8 mouse cellular contexts compared by ENCODE assay signal in genomic region chr12:72976718-72977117, GRCm38 (mm10). TPM values are rescaled to one million over a fixed set of nuclear protein-coding genes. Genes with fewer than 3 reads are reported as not detected.
DNase-seq lines count a peak whose midpoint lies in the region; ATAC-seq and TF ChIP-seq lines count a peak whose summit lies in the region.

No protein-coding gene starts in this region.

- H3K4me2 ChIP-seq in embryonic facial prominence, embryonic 14.5 days (ENCODE audit: low read depth, low read length) = peak overlapping the region; percentile 56
- peak overlapping the region; percentile 75 for H3K4me2 ChIP-seq in heart, embryonic 11.5 days
- H3K4me2 ChIP-seq in kidney, embryonic 15.5 days = peak overlapping the region; percentile 55
- H3K4me2 ChIP-seq in myocyte (ENCODE audit: low read depth) = peak overlapping the region; percentile 87

- H3K9me3 ChIP-seq in embryonic facial prominence, embryonic 14.5 days (ENCODE audit: control insufficient read depth, low read length) = no peaks in the 10 kb centered on the region
- no peaks in the 10 kb centered on the region for H3K9me3 ChIP-seq in heart, embryonic 11.5 days (replicated peaks; ENCODE audit: control insufficient read depth, low read length)
- no peaks in the 10 kb centered on the region for H3K9me3 ChIP-seq in kidney, embryonic 15.5 days (replicated peaks)

- 4% methylated on average over 12 of the region's 12 CpGs for WGBS in embryonic facial prominence, embryonic 14.5 days
- WGBS in heart, embryonic 11.5 days (ENCODE audit: insufficient replicate concordance) = 1% methylated on average over 12 of the region's 12 CpGs
- WGBS in kidney, embryonic 15.5 days = 2% methylated on average over 12 of the region's 12 CpGs

- no peak for TF ChIP-seq POLR2A in myocyte (IDR thresholded peaks at IDR 0.05; ENCODE audit: insufficient read length, low read depth)

- H3K9ac ChIP-seq in embryonic facial prominence, embryonic 14.5 days (ENCODE audit: low read depth, low read length) = no peak overlapping the region
- peak overlapping the region; percentile 16; the same call in 1 of the 2 replicates for H3K9ac ChIP-seq in heart, embryonic 11.5 days (ENCODE audit: low read depth, low read length)
- H3K9ac ChIP-seq in kidney, embryonic 15.5 days = no peak overlapping the region

- H3K4me3 ChIP-seq in embryonic facial prominence, embryonic 14.5 days (ENCODE audit: low read depth, low read length) = peak overlapping the region; percentile 29
- H3K4me3 ChIP-seq in heart, embryonic 11.5 days (ENCODE audit: low read depth, low read length) = peak overlapping the region; percentile 40
- peak overlapping the region; percentile 31 for H3K4me3 ChIP-seq in kidney, embryonic 15.5 days (replicated peaks)
- no peak overlapping the region for H3K4me3 ChIP-seq in myocyte

- DNase-seq in 3T3-L1 (ENCODE audit: low read depth, low spot score) = peak; percentile 85
- peak; percentile 76 to 84 for DNase-seq in adrenal gland, postnatal 36 days
- DNase-seq in embryonic facial prominence, embryonic 14.5 days (ENCODE audit: low spot score) = peak; percentile 93
- peak; percentile 70 for DNase-seq in liver
- peak; percentile 51 to 69 for DNase-seq in spleen, postnatal 4 days (ENCODE audit: low spot score in 2 of 2)

- H3K79me2 ChIP-seq in myocyte (ENCODE audit: control insufficient read depth, insufficient read depth) = no peaks in the 10 kb centered on the region

- H3K4me1 ChIP-seq in embryonic facial prominence, embryonic 14.5 days (ENCODE audit: control insufficient read depth, insufficient read depth, low read length) = peaks cover 16% of the 10 kb centered on the region; the same call in 1 of the 2 replicates
- no peaks in the 10 kb centered on the region for H3K4me1 ChIP-seq in heart, embryonic 11.5 days (ENCODE audit: control insufficient read depth, insufficient read depth, low read length)
- peaks cover 9% of the 10 kb centered on the region for H3K4me1 ChIP-seq in kidney, embryonic 15.5 days

- peak overlapping the region; percentile 44 for H3K27ac ChIP-seq in embryonic facial prominence, embryonic 14.5 days (replicated peaks; ENCODE audit: low read depth, low read length)
- no peak overlapping the region for H3K27ac ChIP-seq in heart, embryonic 11.5 days (ENCODE audit: low read depth, low read length)
- no peak overlapping the region for H3K27ac ChIP-seq in kidney, embryonic 15.5 days

- ATAC-seq in embryonic facial prominence, embryonic 14.5 days (ENCODE audit: low read depth) = peak; percentile 87
- ATAC-seq in heart, embryonic 11.5 days (replicated peaks; ENCODE audit: insufficient number of reproducible peaks, low FRiP score, low TSS enrichment) = peak; percentile 65; the same call in 1 of the 2 replicates
- ATAC-seq in kidney, embryonic 15.5 days (replicated peaks; ENCODE audit: low FRiP score) = peak; percentile 86

- H3K36me3 ChIP-seq in embryonic facial prominence, embryonic 14.5 days (ENCODE audit: control insufficient read depth, insufficient read depth, low read length) = no peaks in the 10 kb centered on the region
- H3K36me3 ChIP-seq in heart, embryonic 11.5 days (ENCODE audit: control insufficient read depth, insufficient read depth, low read length) = no peaks in the 10 kb centered on the region
- H3K36me3 ChIP-seq in kidney, embryonic 15.5 days = no peaks in the 10 kb centered on the region
- no peaks in the 10 kb centered on the region for H3K36me3 ChIP-seq in myocyte (ENCODE audit: control insufficient read depth, insufficient read depth)

- H3ac ChIP-seq in myocyte (ENCODE audit: control insufficient read depth, insufficient read length) = no peak overlapping the region

- H3K27me3 ChIP-seq in embryonic facial prominence, embryonic 14.5 days (replicated peaks; ENCODE audit: control insufficient read depth, insufficient read depth, low read length) = no peaks in the 10 kb centered on the region
- H3K27me3 ChIP-seq in heart, embryonic 11.5 days (ENCODE audit: control insufficient read depth, insufficient read depth, low read length) = peaks cover 4% of the 10 kb centered on the region; the same call in 1 of the 2 replicates
- H3K27me3 ChIP-seq in kidney, embryonic 15.5 days = peaks cover 21% of the 10 kb centered on the region
- peaks cover 16% of the 10 kb centered on the region for H3K27me3 ChIP-seq in myocyte (ENCODE audit: control insufficient read depth, insufficient read depth, insufficient read length)

TF ChIP-seq in myocyte, 11 proteins besides CTCF, POLR2A, EP300 and RAD21:
- TF ChIP-seq POLR2AphosphoS2 (IDR thresholded peaks at IDR 0.05; ENCODE audit: insufficient read length, low read depth) (no peak), REST (IDR thresholded peaks at IDR 0.05; ENCODE audit: insufficient read depth, insufficient read length) (no peak), SRF (IDR thresholded peaks at IDR 0.05; ENCODE audit: control insufficient read depth, insufficient read length, low read depth) (no peak), TCF3 (IDR thresholded peaks at IDR 0.05; ENCODE audit: insufficient read length, low read depth) (no peak), MYOG (IDR thresholded peaks at IDR 0.05; ENCODE audit: control insufficient read depth in 1 of 3, insufficient read depth in 1 of 3, insufficient read length in 2 of 3, low read depth in 2 of 3) (no peak), MAX (IDR thresholded peaks at IDR 0.05; ENCODE audit: low read depth) (no peak)

RNA-seq across cellular contexts. Expression of gene 4930447C04Rik, which starts 36.1 kb away (rescaled TPM):
- under 1 TPM; 0.13 to 0.26 TPM for total RNA-seq in adrenal gland, postnatal 36 days (2021)
- polyA plus RNA-seq in embryonic facial prominence, embryonic 14.5 days (2014; fragmentation: Nextera tagmentation; extraction: Ambion mirVana) = 3.6 and 4.0 TPM in 2 replicates
- 2.6 and 5.0 TPM in 2 replicates for polyA plus RNA-seq in heart, embryonic 11.5 days (2014; fragmentation: Nextera tagmentation; extraction: Ambion mirVana)
- polyA plus RNA-seq in kidney, embryonic 15.5 days (2015; fragmentation: Nextera tagmentation; extraction: Ambion mirVana) = 1.6 and 2.0 TPM in 2 replicates
- polyA plus RNA-seq in myocyte (2012; fragmentation: generic; extraction: Trizol) = not detected

RNA-seq across cellular contexts. Expression of gene Six6, which starts 37.0 kb away (rescaled TPM):
- not detected for total RNA-seq in adrenal gland, postnatal 36 days (2021)
- polyA plus RNA-seq in embryonic facial prominence, embryonic 14.5 days (2014; fragmentation: Nextera tagmentation; extraction: Ambion mirVana) = 0.35 and 0.89 TPM in 2 replicates
- not detected in 2 replicates for polyA plus RNA-seq in heart, embryonic 11.5 days (2014; fragmentation: Nextera tagmentation; extraction: Ambion mirVana)
- not detected in 2 replicates for polyA plus RNA-seq in kidney, embryonic 15.5 days (2015; fragmentation: Nextera tagmentation; extraction: Ambion mirVana)
- not detected for polyA plus RNA-seq in myocyte (2012; fragmentation: generic; extraction: Trizol)
